Mouse (Mus musculus) 3134 (cell line): ENCODE results near the gene Map3k20.

Experiments
- DNase-seq: peaks from one replicate; pipeline ENCODE4 v3.0.0-alpha.2; 2011; ENCODE audit warnings: low spot score; ENCODE audit not compliant: insufficient read length; ENCODE audit errors: extremely low read depth

Gene Map3k20

GRCm38 (mm10) chr2:72372136-72372535 is 86.7 kb downstream of the Map3k20 start:
- DNase-seq = no peak

GRCm38 (mm10) chr2:72374076-72374475 is 88.6 kb downstream of the Map3k20 start:
- no peak for DNase-seq

GRCm38 (mm10) chr2:72375877-72376276 is 90.4 kb downstream of the Map3k20 start:
- DNase-seq = no peak

DNA sequence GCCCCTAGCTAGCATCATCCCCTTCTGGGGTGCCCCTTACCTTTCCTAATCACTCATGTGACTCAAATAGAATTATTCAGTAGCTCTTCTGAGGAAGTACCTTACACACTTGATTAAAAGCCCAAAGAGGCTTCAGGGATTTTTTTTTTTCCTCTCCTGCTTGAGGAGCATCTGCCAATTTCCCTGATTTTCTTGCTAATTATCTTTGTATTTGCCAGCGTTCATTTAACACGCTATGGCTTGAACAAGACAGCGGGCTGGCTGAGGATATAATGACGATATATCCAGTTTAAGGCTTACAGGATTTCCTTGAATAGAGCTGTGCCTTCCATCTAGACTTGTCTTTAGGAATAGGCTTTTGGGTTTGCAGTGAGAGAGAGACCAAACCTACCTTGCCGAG is 91.5 kb downstream of the Map3k20 start:
- no peak for DNase-seq

GRCm38 (mm10) chr2:72379425-72379824 is 94.0 kb downstream of the Map3k20 start:
- no peak for DNase-seq

DNA sequence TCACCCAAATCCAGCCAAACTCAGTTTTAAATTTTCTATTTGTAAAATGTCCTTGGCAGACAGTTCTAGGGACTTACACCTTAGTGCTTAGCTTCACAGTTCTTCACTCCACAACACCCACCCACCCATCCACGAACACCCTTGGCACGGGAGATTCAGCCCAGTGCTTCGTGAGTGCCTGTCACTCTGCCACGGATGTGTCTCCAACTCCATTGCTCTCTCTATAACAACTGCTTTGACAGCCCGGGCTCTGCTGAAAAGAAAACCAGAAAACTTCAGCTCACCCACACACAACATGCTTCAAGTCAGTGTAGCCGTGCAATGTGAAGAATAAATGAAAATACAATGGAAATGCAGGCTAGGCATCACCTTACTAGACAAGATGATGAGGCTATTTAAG is 97.2 kb downstream of the Map3k20 start:
- DNase-seq = no peak

DNA sequence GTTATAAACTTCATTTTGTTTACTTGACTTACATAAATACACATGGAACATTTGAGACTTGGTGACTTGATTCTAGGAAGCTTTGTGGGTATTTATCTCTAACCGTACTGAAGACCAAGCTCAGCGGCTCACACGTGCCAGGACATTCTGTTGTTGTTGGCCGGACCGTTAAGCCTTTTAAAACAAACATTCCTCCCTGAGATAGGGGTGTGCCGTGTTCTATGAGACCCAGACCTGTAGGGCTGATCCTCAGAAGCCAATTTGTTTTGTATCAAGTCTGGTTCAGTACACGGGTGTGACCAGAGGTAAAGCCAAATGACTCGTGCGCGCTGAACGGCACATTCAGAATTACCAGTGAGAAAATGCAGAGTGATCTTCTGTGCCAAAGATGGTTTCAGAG is 97.9 kb downstream of the Map3k20 start:
- no peak for DNase-seq

- DNase-seq = no peak
Observed at GRCm38 (mm10) chr2:72389411-72389810, 104.0 kb downstream of the Map3k20 start.

DNA sequence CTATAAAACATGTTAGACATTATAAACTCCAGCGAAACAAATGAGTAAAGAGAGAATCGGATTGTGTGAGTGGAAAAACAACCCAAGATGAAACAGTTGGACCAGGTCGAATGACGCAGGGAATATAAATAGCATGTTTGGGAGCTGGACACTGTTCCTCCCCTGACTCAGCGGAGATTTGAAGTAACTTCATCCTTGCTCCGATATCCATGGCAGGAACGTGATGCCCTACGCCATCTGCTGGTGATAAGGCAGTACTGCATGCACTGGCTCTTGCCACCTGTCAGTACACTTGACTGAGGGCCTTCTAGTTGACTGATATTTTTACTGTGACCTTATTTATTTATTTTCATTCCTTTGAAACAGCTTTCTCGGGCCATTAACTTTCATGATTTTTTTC is 104.5 kb downstream of the Map3k20 start:
- DNase-seq = peak; percentile 39

DNA sequence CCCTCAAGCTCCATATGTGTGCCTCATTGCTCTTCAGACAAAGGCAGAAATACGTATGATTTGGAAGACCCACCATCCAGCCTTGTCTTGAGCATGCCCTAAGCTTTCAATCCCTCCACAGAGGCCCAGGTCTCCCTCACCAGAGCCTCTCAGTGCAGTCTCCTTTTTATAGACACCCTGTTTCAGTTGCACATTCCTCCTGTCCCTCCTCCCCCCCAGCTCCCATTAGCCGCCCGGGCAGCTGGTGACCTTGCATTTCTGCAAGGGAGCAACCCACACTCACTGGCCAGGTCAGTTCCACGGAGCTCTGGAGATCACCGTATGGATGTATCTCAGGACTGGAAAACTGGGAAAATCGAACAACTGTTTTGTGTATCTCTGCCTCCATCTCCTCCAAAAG is 105.0 kb downstream of the Map3k20 start:
- no peak for DNase-seq

- no peak for DNase-seq
Observed at GRCm38 (mm10) chr2:72391024-72391423, 105.6 kb downstream of the Map3k20 start.

DNA sequence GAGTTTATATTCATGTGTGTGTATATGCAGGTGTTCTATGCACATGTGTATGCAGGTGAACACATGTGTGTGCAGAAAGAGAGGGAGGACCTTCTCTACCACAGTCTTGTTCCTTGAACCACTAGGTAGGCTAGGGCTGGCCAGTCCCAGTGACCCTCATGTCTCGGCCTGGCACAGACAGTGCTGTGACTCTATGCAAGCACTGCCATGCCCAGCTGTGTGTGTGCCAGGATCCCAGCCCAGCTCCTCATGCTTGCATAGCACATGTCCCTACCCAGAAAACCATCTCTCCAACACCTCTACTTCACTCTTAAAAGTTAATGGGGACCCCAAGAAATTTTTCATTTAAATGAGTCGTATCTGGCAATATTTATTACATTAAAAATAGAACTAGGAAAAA is 106.3 kb downstream of the Map3k20 start:
- no peak for DNase-seq

- no peak for DNase-seq
Observed at GRCm38 (mm10) chr2:72392316-72392715, 106.9 kb downstream of the Map3k20 start.

- DNase-seq = no peak
Observed at GRCm38 (mm10) chr2:72396934-72397333, 111.5 kb downstream of the Map3k20 start.

DNA sequence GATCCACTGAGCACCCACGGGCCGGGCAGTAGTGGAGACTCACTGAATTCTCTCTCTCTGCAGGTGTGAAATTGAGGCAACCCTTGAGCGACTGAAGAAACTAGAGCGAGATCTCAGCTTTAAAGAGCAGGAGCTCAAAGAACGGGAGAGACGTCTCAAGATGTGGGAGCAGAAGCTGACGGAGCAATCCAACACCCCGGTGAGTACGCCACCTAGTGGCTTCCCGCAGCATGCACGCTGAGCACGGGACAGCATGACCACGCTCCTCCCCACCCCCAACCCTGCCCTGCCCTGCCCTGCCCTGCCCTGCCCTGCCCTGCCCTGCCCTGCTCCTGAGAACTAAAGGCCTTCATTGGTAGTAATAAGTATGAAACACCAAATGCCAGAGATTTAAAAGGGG is 112.8 kb downstream of the Map3k20 start:
- peak; percentile 38 for DNase-seq

GRCm38 (mm10) chr2:72399469-72400195 is 114.2 kb downstream of the Map3k20 start:
- no peak for DNase-seq

- DNase-seq = no peak
Observed at GRCm38 (mm10) chr2:72401290-72401689, 115.9 kb downstream of the Map3k20 start.

DNA sequence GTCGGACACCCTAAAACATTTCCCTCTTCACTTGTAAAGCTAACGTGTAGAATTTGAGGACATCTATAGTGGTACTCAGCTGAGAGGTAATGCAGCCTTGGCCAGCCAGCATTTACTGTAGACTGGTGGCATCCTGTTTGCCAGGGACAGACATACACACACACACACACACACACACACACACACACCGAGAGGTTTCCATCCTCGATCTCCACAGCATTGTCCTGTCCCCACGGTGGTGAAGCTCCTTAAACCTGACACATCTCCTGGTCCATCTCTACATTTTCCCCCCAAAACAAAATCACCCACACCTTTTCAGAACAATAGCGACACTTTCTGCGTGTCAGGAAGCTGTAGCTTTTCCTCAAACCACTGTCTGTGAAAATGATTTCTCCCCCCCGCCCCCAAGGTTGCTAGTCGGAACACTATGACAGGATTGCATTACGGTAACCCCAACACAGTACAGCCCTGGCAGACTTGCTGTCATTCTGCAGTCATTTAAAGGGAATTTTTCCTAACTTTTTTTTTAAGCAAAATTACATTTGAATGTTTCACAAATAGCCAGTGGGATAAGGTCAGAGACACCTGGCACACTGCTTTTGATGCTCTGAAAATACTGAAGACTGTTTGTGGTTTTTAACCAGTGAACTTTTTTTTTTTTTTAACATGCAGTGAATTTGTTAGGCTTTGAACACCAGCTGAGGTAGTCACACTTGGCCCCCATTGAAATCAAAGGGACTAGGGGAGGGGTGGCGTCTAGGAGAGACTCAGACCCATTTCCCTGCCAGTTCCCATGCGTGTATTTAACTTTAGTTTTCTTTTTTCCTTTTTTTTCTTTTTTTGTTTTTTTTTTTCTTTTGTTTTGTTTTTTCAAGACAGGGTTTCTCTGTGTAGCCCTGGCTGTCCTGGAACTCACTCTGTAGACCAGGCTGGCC is 120.5 kb downstream of the Map3k20 start:
- no peak for DNase-seq

DNA sequence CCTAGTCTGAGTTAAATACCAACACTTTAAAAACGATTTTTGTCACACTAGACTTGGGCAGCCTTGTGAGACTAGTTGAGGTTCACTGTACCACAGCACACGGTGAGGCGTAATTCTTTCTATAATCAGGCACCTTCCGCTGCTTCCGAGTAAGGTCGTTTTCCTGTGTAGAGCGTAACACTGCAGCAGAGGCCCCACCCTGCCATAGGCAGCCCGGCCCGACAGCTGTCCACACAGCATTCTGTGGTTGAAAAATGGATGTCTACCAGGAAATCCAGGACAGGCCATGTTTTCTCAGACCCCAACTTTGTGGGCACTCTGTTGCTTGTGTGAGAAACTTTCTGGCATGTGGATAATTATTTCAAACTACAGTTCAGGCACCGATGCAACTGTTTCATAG is 121.3 kb downstream of the Map3k20 start:
- no peak for DNase-seq

- no peak for DNase-seq
Observed at GRCm38 (mm10) chr2:72407341-72408092, 122.1 kb downstream of the Map3k20 start.

DNA sequence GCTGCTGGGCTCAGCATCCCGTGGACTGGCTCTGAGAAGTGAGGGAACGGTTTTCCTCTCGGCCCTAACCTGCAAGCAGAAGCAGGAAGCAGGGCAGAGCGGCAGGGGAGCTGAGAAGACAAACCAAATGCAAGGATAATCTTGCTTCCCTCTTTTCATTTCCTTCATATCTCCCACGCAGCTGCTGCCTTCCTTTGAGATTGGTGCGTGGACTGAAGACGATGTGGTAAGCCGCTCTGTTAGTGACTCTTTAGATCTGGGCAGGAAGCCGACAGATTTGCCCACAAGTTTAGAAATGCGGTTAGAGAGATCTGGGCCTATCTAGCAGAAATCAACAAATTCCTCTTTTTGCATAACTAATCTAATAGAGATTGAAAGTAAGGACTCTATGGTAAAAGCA is 124.5 kb downstream of the Map3k20 start:
- DNase-seq = no peak
